8 mouse cellular contexts compared by ENCODE assay signal in the genomic region with DNA sequence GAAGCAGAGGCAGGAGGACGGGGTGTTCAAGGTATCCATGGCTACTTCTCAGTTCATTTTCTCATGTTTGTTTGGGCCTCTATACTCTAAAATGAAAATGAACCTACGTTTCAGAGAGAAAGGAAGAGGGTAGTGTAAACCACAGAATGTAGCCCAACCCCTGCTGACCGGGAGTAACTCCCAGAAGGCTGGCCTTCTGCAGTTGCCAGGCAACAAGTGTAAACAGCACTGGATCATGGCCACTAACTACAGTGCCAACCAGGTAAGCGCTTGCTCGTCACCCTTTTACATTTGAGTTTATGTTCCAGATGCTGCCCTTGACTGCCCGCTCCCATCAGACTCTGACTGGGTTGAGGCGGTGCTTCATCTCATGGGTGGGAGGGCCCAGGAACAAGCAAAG. TPM values are rescaled to one million over a fixed set of nuclear protein-coding genes. Genes with fewer than 3 reads are reported as not detected.
DNase-seq lines count a peak whose midpoint lies in the region; ATAC-seq and TF ChIP-seq lines count a peak whose summit lies in the region.

No protein-coding gene starts in this region.

- no peaks in the 10 kb centered on the region for H3K9me3 ChIP-seq in liver, postnatal 0 days (ENCODE audit: low read length)

- TF ChIP-seq EP300 in liver, postnatal 0 days (IDR thresholded peaks at IDR 0.05; ENCODE audit: low read depth) = no peak

- peaks cover 2% of the 10 kb centered on the region for H3K36me3 ChIP-seq in liver, postnatal 0 days (replicated peaks; ENCODE audit: insufficient read depth, low read length)

- no peak overlapping the region for H3K4me3 ChIP-seq in liver, postnatal 0 days (ENCODE audit: low read depth, low read length)

- peak; percentile 94 to 96 for ATAC-seq in hematopoietic stem cell, adult 5-6 weeks (replicated peaks in 1 of 2; ENCODE audit: insufficient read depth in 1 of 2, low FRiP score in 2 of 2, low TSS enrichment in 1 of 2, low read depth in 1 of 2, poor library complexity in 2 of 2, severe bottlenecking in 2 of 2)
- ATAC-seq in liver, postnatal 0 days = peak; percentile 71

- 0 out of 2 replicates have a peak overlapping the region, but pooled peaks have one; percentile 24 for H3K27ac ChIP-seq in liver, postnatal 0 days (ENCODE audit: low read depth)

- TF ChIP-seq CTCF in liver, postnatal 0 days (IDR thresholded peaks at IDR 0.05; ENCODE audit: low read depth) = no peak

- H3K4me2 ChIP-seq in liver, postnatal 0 days (ENCODE audit: low read depth, low read length) = peak overlapping the region; percentile 34

- 31% methylated on average over 7 of the region's 7 CpGs for WGBS in liver, postnatal 0 days (ENCODE audit: insufficient replicate concordance)

- H3K27me3 ChIP-seq in liver, postnatal 0 days (ENCODE audit: insufficient read depth, low read length) = no peaks in the 10 kb centered on the region

- H3K9ac ChIP-seq in liver, postnatal 0 days (replicated peaks) = no peak overlapping the region

- DNase-seq in urinary bladder, postnatal 14 days (ENCODE audit: low spot score) = peak; percentile 36
- no peak for DNase-seq in urinary bladder, postnatal 4 days (ENCODE audit: low spot score in 2 of 2)
- DNase-seq in liver, postnatal 0 days = peak; percentile 57
- peak; percentile 25 to 37 for DNase-seq in urinary bladder, postnatal 36 days (ENCODE audit: low spot score in 2 of 2)
- DNase-seq in frontal cortex, adult 2 months (ENCODE audit: extremely low spot score in 1 of 2, low spot score in 1 of 2) = no peak
- DNase-seq in testis, postnatal 14 days (ENCODE audit: low spot score) = no peak
- DNase-seq in left cerebral cortex, adult 11 months (ENCODE audit: low spot score) = no peak

- H3K4me1 ChIP-seq in liver, postnatal 0 days (ENCODE audit: insufficient read depth) = peaks cover 16% of the 10 kb centered on the region

RNA-seq across cellular contexts. Expression of a gene that starts 9.2 kb away (rescaled TPM):
- 2.4 and 3.3 TPM in 2 replicates for total RNA-seq in hematopoietic stem cell, adult 5-6 weeks (2017)
- 0.90 and 1.5 TPM in 2 replicates for polyA plus RNA-seq in liver, postnatal 0 days (2015; fragmentation: Nextera tagmentation; extraction: Ambion mirVana)
- 1.4 and 3.8 TPM in 2 replicates for polyA plus RNA-seq in frontal cortex, adult 2 months (2012; rRNA removed)

RNA-seq across cellular contexts. Expression of a gene that starts 27.5 kb away (rescaled TPM):
- 52.4 and 87.6 TPM in 2 replicates for total RNA-seq in hematopoietic stem cell, adult 5-6 weeks (2017)
- polyA plus RNA-seq in liver, postnatal 0 days (2015; fragmentation: Nextera tagmentation; extraction: Ambion mirVana) = 207 and 212 TPM in 2 replicates
- 206 and 256 TPM in 2 replicates for polyA plus RNA-seq in frontal cortex, adult 2 months (2012; rRNA removed)

RNA-seq across cellular contexts. Expression of a gene that starts 27.6 kb away (rescaled TPM):
- total RNA-seq in hematopoietic stem cell, adult 5-6 weeks (2017) = not detected in 2 replicates
- polyA plus RNA-seq in liver, postnatal 0 days (2015; fragmentation: Nextera tagmentation; extraction: Ambion mirVana) = 0.05 and 0.12 TPM in 2 replicates
- 1.4 and 2.2 TPM in 2 replicates for polyA plus RNA-seq in frontal cortex, adult 2 months (2012; rRNA removed)

RNA-seq across cellular contexts. Expression of a gene that starts 58.2 kb away (rescaled TPM):
- total RNA-seq in hematopoietic stem cell, adult 5-6 weeks (2017) = 30.2 and 49.4 TPM in 2 replicates
- 40.3 and 41.8 TPM in 2 replicates for polyA plus RNA-seq in liver, postnatal 0 days (2015; fragmentation: Nextera tagmentation; extraction: Ambion mirVana)
- polyA plus RNA-seq in frontal cortex, adult 2 months (2012; rRNA removed) = 14.6 and 21.5 TPM in 2 replicates

Comparison
In these comparisons a context has a peak if more than half of its experiments do, and no peak if none do; other contexts are left out.
1. DNase-seq: peak in urinary bladder, postnatal 14 days (single experiment), liver, postnatal 0 days (single experiment) and urinary bladder, postnatal 36 days (2 of 2); none in urinary bladder, postnatal 4 days (0 of 2), frontal cortex, adult 2 months (0 of 2), testis, postnatal 14 days (single experiment) and left cerebral cortex, adult 11 months (single experiment).